Mouse (Mus musculus): ENCODE results near the gene Lum. TPM values are rescaled to one million over a fixed set of nuclear protein-coding genes. Genes with fewer than 3 reads are reported as not detected.

Lum gene
- polyA plus RNA-seq, 1 experiment = not detected

- H3K27me3 ChIP-seq (replicated peaks) = no peaks in the 10 kb centered on the region
- no peak for TF ChIP-seq FLI1 (IDR thresholded peaks at IDR 0.05; ENCODE audit: low read length)
- no peak for TF ChIP-seq GATA1 (IDR thresholded peaks at IDR 0.05; ENCODE audit: borderline replicate concordance, low read length)
- no peaks in the 10 kb centered on the region for H3K36me3 ChIP-seq (replicated peaks; ENCODE audit: low read length)
- no peaks in the 10 kb centered on the region for H3K4me1 ChIP-seq
- H3K4me3 ChIP-seq (replicated peaks) = no peak overlapping the region
- H3K9me3 ChIP-seq = peaks cover 2% of the 10 kb centered on the region; the same call in 1 of the 2 replicates
Measured at GRCm38 (mm10) chr10:97587159-97587558, 22.2 kb downstream of the Lum start.

- no peaks in the 10 kb centered on the region for H3K4me1 ChIP-seq
- H3K36me3 ChIP-seq (replicated peaks; ENCODE audit: low read length) = no peaks in the 10 kb centered on the region
- no peak overlapping the region for H3K4me3 ChIP-seq (replicated peaks)
- H3K9me3 ChIP-seq = peaks cover 2% of the 10 kb centered on the region; the same call in 1 of the 2 replicates
- no peaks in the 10 kb centered on the region for H3K27me3 ChIP-seq (replicated peaks)
- no peak for TF ChIP-seq FLI1 (IDR thresholded peaks at IDR 0.05; ENCODE audit: low read length)
- TF ChIP-seq GATA1 (IDR thresholded peaks at IDR 0.05; ENCODE audit: borderline replicate concordance, low read length) = no peak
Measured at GRCm38 (mm10) chr10:97589574-97589973, 24.6 kb downstream of the Lum start.

GRCm38 (mm10) chr10:97591036-97591435 lies 26.1 kb downstream of the Lum start:
- TF ChIP-seq GATA1 (IDR thresholded peaks at IDR 0.05; ENCODE audit: borderline replicate concordance, low read length) (no peak), FLI1 (IDR thresholded peaks at IDR 0.05; ENCODE audit: low read length) (no peak)
- peaks cover 2% of the 10 kb centered on the region; the same call in 1 of the 2 replicates for H3K9me3 ChIP-seq
- no peaks in the 10 kb centered on the region for H3K27me3 ChIP-seq (replicated peaks)
- no peaks in the 10 kb centered on the region for H3K36me3 ChIP-seq (replicated peaks; ENCODE audit: low read length)
- H3K4me1 ChIP-seq = no peaks in the 10 kb centered on the region
- H3K4me3 ChIP-seq (replicated peaks) = no peak overlapping the region

- H3K4me3 ChIP-seq (replicated peaks) = no peak overlapping the region
- no peaks in the 10 kb centered on the region for H3K4me1 ChIP-seq
- no peaks in the 10 kb centered on the region for H3K27me3 ChIP-seq (replicated peaks)
- TF ChIP-seq GATA1 (IDR thresholded peaks at IDR 0.05; ENCODE audit: borderline replicate concordance, low read length) = no peak
- TF ChIP-seq FLI1 (IDR thresholded peaks at IDR 0.05; ENCODE audit: low read length) = no peak
- H3K9me3 ChIP-seq = no peaks in the 10 kb centered on the region; the same call in 1 of the 2 replicates
- no peaks in the 10 kb centered on the region for H3K36me3 ChIP-seq (replicated peaks; ENCODE audit: low read length)
Measured at GRCm38 (mm10) chr10:97591685-97592084, 26.8 kb downstream of the Lum start.

GRCm38 (mm10) chr10:97595680-97596079 lies 30.8 kb downstream of the Lum start:
- H3K4me1 ChIP-seq = no peaks in the 10 kb centered on the region
- no peaks in the 10 kb centered on the region for H3K9me3 ChIP-seq
- H3K36me3 ChIP-seq (replicated peaks; ENCODE audit: low read length) = no peaks in the 10 kb centered on the region
- TF ChIP-seq FLI1 (IDR thresholded peaks at IDR 0.05; ENCODE audit: low read length) (no peak), GATA1 (IDR thresholded peaks at IDR 0.05; ENCODE audit: borderline replicate concordance, low read length) (no peak)
- H3K4me3 ChIP-seq (replicated peaks) = no peak overlapping the region
- no peaks in the 10 kb centered on the region for H3K27me3 ChIP-seq (replicated peaks)

- peaks cover 17% of the 10 kb centered on the region for H3K9me3 ChIP-seq
- H3K4me1 ChIP-seq = no peaks in the 10 kb centered on the region
- no peaks in the 10 kb centered on the region for H3K36me3 ChIP-seq (replicated peaks; ENCODE audit: low read length)
- no peaks in the 10 kb centered on the region for H3K27me3 ChIP-seq (replicated peaks)
- TF ChIP-seq GATA1 (IDR thresholded peaks at IDR 0.05; ENCODE audit: borderline replicate concordance, low read length) = no peak
- no peak for TF ChIP-seq FLI1 (IDR thresholded peaks at IDR 0.05; ENCODE audit: low read length)
- H3K4me3 ChIP-seq (replicated peaks) = peak overlapping the region; percentile 30
Measured at GRCm38 (mm10) chr10:97601744-97602143, 36.8 kb downstream of the Lum start.

- H3K36me3 ChIP-seq (replicated peaks; ENCODE audit: low read length) = no peaks in the 10 kb centered on the region
- TF ChIP-seq FLI1 (IDR thresholded peaks at IDR 0.05; ENCODE audit: low read length) = no peak
- no peak for TF ChIP-seq GATA1 (IDR thresholded peaks at IDR 0.05; ENCODE audit: borderline replicate concordance, low read length)
- no peak overlapping the region for H3K4me3 ChIP-seq (replicated peaks)
- no peaks in the 10 kb centered on the region for H3K4me1 ChIP-seq
- H3K27me3 ChIP-seq (replicated peaks) = no peaks in the 10 kb centered on the region
- H3K9me3 ChIP-seq = peaks cover 17% of the 10 kb centered on the region
Measured at GRCm38 (mm10) chr10:97603256-97603655, 38.3 kb downstream of the Lum start.

- Histone ChIP-seq H3K4me3 (replicated peaks) (no peak within 1 kb of the TSS), H3K27me3 (replicated peaks) (no peaks in the 10 kb centered on the region), H3K36me3 (replicated peaks; ENCODE audit: low read length) (no peaks in the 10 kb centered on the region), H3K9me3 (peaks cover 17% of the 10 kb centered on the region), H3K4me1 (no peaks in the 10 kb centered on the region)
- TF ChIP-seq FLI1 (IDR thresholded peaks at IDR 0.05; ENCODE audit: low read length) = no peak
Measured at GRCm38 (mm10) chr10:97606579-97606978, 41.7 kb downstream of the Lum start, which contains the start of gene Kera. Gene Kera, plus strand, starts transcription at chr10:97606879.

Other genes starting within 250 kb of the Lum start
- gene Dcn, start 85.5 kb upstream of the Lum start, polyA plus RNA-seq (2012; ENCODE audit: insufficient read depth, low replicate concordance) = not detected in 2 replicates
- gene Kera, start 41.8 kb downstream of the Lum start, polyA plus RNA-seq (2012; ENCODE audit: insufficient read depth, low replicate concordance) = 0.99 TPM in 1 of 2 replicates, not detected in the other
- not detected in 2 replicates for gene Epyc, start 78.9 kb downstream of the Lum start, polyA plus RNA-seq (2012; ENCODE audit: insufficient read depth, low replicate concordance)
- not detected in 2 replicates for gene Ccer1, start 127.9 kb downstream of the Lum start, polyA plus RNA-seq (2012; ENCODE audit: insufficient read depth, low replicate concordance)
- not detected in 2 replicates for gene C030005K15Rik, start 161.6 kb downstream of the Lum start, polyA plus RNA-seq (2012; ENCODE audit: insufficient read depth, low replicate concordance)

All from megakaryocyte, embryonic 14.5 days (primary cell).